Mouse (Mus musculus): ENCODE results near the gene Selenow. TPM values are rescaled to one million over a fixed set of nuclear protein-coding genes. Genes with fewer than 3 reads are reported as not detected.
"Not testable (repeated sequence)": the region's sequence is repeated elsewhere in the genome, so short reads cannot be mapped to it uniquely, and the experiment has no call there.

The Selenow gene
- polyA plus RNA-seq, 1 experiment from 2014 or later: 988 TPM

DNA sequence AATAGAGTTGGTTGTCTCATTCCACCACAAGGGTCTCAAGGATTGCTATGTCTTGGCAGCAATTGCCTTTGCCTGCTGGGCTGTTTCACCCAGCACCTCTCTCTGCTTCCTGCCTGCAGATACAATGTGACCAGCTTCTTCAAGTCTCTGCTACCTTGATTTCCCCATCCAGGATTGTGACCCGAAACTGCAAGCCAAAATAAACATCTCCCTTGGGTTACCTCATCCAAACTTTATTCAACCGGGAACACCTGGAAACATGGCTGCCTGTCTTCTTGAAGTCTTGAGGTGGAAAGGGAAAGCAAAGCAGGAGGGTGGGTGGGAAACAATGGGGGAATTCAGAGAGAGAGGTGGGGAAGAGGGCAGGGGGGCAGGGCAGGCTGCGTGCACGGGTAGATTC, 5.2 kb downstream of the Selenow start:
- Histone ChIP-seq H3K4me2 (replicated peaks; ENCODE audit: low read depth, low read length) (no peak overlapping the region), H3K27ac (ENCODE audit: low read depth, low read length) (no peak overlapping the region), H3K36me3 (ENCODE audit: control insufficient read depth, insufficient read depth, low read length) (peaks cover 5% of the 10 kb centered on the region), H3K9ac (ENCODE audit: low read depth, low read length) (no peak overlapping the region), H3K4me1 (replicated peaks; ENCODE audit: control insufficient read depth, insufficient read depth, low read length) (peaks cover 7% of the 10 kb centered on the region; the same call in 1 of the 2 replicates), H3K9me3 (ENCODE audit: control insufficient read depth, low read length) (no peaks in the 10 kb centered on the region), H3K27me3 (ENCODE audit: control insufficient read depth, insufficient read depth, low read length) (no peaks in the 10 kb centered on the region), H3K4me3 (ENCODE audit: low read depth, low read length) (no peak overlapping the region)
- DNase-seq (ENCODE audit: low spot score) (no peak), ATAC-seq (ENCODE audit: low FRiP score) (no peak)
- WGBS: 94% methylated on average over 4 of the region's 4 CpGs

DNA sequence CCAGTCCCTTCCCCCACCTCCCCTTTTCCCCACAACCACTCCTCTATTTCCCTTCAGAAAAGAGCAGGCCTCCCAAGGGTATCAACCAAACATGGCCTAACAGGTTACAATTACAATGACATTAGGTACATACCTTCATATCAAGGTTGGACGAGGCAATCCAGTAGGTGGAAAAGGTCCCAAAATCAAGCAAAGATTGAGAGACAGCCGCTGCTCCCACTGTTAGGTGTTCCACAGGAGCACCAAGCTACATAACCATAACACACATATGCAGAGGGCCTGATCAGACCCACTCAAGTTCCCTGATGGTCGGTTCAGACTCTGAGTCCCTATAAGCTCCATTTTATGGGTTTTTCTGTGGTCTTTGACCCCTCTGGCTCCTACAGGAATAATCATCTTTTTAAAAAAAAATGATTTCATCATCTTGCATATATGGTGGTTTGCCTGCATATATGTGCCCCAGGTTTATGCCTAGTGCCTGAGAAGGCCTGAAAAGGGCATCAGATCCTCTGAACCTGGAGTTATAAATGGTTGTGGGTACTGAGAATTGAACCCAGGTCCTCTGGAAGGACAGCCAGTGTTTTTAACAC, 6.0 kb downstream of the Selenow start:
- Histone ChIP-seq H3K9me3 (ENCODE audit: control insufficient read depth, low read length) (no peaks in the 10 kb centered on the region), H3K27me3 (ENCODE audit: control insufficient read depth, insufficient read depth, low read length) (no peaks in the 10 kb centered on the region), H3K9ac (ENCODE audit: low read depth, low read length) (no peak overlapping the region), H3K36me3 (ENCODE audit: control insufficient read depth, insufficient read depth, low read length) (peaks cover 5% of the 10 kb centered on the region), H3K4me2 (replicated peaks; ENCODE audit: low read depth, low read length) (no peak overlapping the region), H3K4me1 (replicated peaks; ENCODE audit: control insufficient read depth, insufficient read depth, low read length) (peaks cover 7% of the 10 kb centered on the region; the same call in 1 of the 2 replicates), H3K27ac (ENCODE audit: low read depth, low read length) (no peak overlapping the region), H3K4me3 (ENCODE audit: low read depth, low read length) (no peak overlapping the region)
- 84% methylated on average over 3 of the region's 3 CpGs for WGBS
- DNase-seq (ENCODE audit: low spot score): no peak
- no peak for ATAC-seq (ENCODE audit: low FRiP score)

DNA sequence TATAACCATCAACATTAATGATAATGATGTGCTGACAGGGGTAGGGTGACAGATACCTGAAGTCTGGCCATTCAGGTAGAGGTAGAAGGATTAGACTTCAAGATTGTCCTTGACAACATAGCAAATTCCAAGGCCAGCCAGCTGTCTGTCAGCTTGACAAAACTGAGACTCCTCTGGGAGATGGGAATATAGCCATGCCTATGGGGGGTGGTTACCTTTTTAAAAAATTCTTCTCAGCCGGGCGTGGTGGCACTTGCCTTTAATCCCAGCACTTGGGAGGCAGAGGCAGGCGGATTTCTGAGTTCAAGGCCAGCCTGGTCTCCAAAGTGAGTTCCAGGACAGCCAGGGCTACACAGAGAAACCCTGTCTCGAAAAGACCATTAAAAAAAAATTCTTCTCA, 6.5 kb downstream of the Selenow start:
- H3K27me3 ChIP-seq (ENCODE audit: control insufficient read depth, insufficient read depth, low read length); H3K4me1 ChIP-seq (replicated peaks; ENCODE audit: control insufficient read depth, insufficient read depth, low read length); H3K4me3 ChIP-seq (ENCODE audit: low read depth, low read length); H3K9ac ChIP-seq (ENCODE audit: low read depth, low read length); H3K9me3 ChIP-seq (ENCODE audit: control insufficient read depth, low read length); H3K36me3 ChIP-seq (ENCODE audit: control insufficient read depth, insufficient read depth, low read length); DNase-seq (ENCODE audit: low spot score); H3K27ac ChIP-seq (ENCODE audit: low read depth, low read length); H3K4me2 ChIP-seq (replicated peaks; ENCODE audit: low read depth, low read length); ATAC-seq (ENCODE audit: low FRiP score): not testable (repeated sequence)
- 90% methylated on average over 4 of the region's 4 CpGs for WGBS

DNA sequence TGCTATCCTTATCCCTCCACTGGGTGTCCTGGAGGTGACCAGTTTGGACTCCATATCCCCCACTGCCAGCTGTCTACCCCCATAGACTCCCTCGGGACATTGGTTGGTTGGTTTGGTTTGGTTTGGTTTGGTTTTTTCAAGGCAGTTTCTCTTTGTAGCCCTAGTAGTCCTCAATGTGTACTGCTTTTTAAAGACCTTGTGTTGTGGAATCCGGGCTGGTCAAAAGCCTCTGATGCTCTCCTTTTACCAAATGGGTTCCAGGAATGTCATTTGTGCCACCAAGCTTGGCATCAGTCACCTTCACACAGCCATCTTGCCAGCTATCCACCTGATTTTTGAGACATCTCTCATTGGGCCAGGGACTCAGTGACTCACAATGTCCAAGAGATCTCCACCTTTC, 7.5 kb downstream of the Selenow start:
- Histone ChIP-seq H3K9me3 (ENCODE audit: control insufficient read depth, low read length) (no peaks in the 10 kb centered on the region), H3K27me3 (ENCODE audit: control insufficient read depth, insufficient read depth, low read length) (no peaks in the 10 kb centered on the region), H3K9ac (ENCODE audit: low read depth, low read length) (no peak overlapping the region), H3K4me2 (replicated peaks; ENCODE audit: low read depth, low read length) (no peak overlapping the region), H3K27ac (ENCODE audit: low read depth, low read length) (no peak overlapping the region), H3K4me1 (replicated peaks; ENCODE audit: control insufficient read depth, insufficient read depth, low read length) (no peaks in the 10 kb centered on the region), H3K4me3 (ENCODE audit: low read depth, low read length) (no peak overlapping the region), H3K36me3 (ENCODE audit: control insufficient read depth, insufficient read depth, low read length) (peaks cover 5% of the 10 kb centered on the region)
- no peak for ATAC-seq (ENCODE audit: low FRiP score)
- DNase-seq (ENCODE audit: low spot score): no peak
- 88% methylated on average over 2 of the region's 2 CpGs for WGBS

DNA sequence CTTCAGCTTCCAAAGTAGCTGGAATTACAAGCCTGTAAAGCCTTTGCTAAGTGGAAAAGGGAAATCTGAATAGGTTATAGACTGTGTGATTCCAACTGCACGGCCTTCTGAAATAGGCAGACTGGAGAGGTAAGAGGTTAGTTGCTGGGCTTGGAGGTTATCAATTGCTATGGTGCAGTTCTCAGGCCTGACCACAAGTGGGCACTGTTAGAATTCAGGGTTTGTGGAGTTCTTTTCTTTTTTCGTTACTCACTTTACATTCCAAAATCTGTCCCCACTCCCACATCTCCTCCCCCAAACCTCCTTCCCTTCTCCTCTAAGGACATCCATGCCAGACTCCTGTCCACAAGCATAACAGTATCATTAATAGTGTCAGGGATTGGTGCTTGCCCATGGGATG, 8.0 kb downstream of the Selenow start:
- WGBS: 51% methylated on average over 2 of the region's 2 CpGs
- no peak overlapping the region for H3K4me2 ChIP-seq (replicated peaks; ENCODE audit: low read depth, low read length)
- no peak for ATAC-seq (ENCODE audit: low FRiP score)

DNA sequence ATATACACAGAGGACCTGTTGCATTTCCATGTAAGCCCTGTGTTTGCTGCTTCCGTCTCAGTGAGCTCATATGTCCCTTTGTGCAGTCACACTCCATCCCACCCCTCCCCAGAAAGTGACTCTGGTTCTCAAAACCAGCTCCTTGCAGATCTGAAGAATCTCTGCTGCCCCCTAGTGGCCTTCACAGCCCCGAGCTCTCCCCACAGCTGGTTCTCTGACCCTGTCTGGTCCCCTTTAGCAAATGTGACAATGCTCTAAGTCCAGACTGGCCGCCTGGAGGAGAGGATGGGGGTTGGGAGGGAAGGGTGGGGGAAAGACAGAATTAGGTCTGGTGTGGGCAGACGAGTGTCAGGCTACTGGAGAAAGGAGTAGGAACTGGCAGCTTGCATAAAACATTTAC, 10.0 kb downstream of the Selenow start:
- ATAC-seq (ENCODE audit: low FRiP score): peak; percentile 82
- Histone ChIP-seq H3K4me1 (replicated peaks; ENCODE audit: control insufficient read depth, insufficient read depth, low read length) (no peaks in the 10 kb centered on the region), H3K27me3 (ENCODE audit: control insufficient read depth, insufficient read depth, low read length) (no peaks in the 10 kb centered on the region), H3K4me3 (ENCODE audit: low read depth, low read length) (no peak overlapping the region), H3K36me3 (ENCODE audit: control insufficient read depth, insufficient read depth, low read length) (no peaks in the 10 kb centered on the region), H3K9ac (ENCODE audit: low read depth, low read length) (no peak overlapping the region), H3K4me2 (replicated peaks; ENCODE audit: low read depth, low read length) (no peak overlapping the region), H3K9me3 (ENCODE audit: control insufficient read depth, low read length) (no peaks in the 10 kb centered on the region), H3K27ac (ENCODE audit: low read depth, low read length) (no peak overlapping the region)
- WGBS: 1% methylated on average over 4 of the region's 4 CpGs
- peak; percentile 94 for DNase-seq (ENCODE audit: low spot score)

More for the DNA sequence above, 8.0 kb downstream of the Selenow start:
- H3K4me3 ChIP-seq (ENCODE audit: low read depth, low read length): no peak overlapping the region
- H3K9ac ChIP-seq (ENCODE audit: low read depth, low read length): no peak overlapping the region
- no peaks in the 10 kb centered on the region for H3K4me1 ChIP-seq (replicated peaks; ENCODE audit: control insufficient read depth, insufficient read depth, low read length)
- no peak overlapping the region for H3K27ac ChIP-seq (ENCODE audit: low read depth, low read length)
- H3K36me3 ChIP-seq (ENCODE audit: control insufficient read depth, insufficient read depth, low read length): peaks cover 4% of the 10 kb centered on the region
- no peaks in the 10 kb centered on the region for H3K9me3 ChIP-seq (ENCODE audit: control insufficient read depth, low read length)
- DNase-seq (ENCODE audit: low spot score): peak; percentile 62
- no peaks in the 10 kb centered on the region for H3K27me3 ChIP-seq (ENCODE audit: control insufficient read depth, insufficient read depth, low read length)

DNA sequence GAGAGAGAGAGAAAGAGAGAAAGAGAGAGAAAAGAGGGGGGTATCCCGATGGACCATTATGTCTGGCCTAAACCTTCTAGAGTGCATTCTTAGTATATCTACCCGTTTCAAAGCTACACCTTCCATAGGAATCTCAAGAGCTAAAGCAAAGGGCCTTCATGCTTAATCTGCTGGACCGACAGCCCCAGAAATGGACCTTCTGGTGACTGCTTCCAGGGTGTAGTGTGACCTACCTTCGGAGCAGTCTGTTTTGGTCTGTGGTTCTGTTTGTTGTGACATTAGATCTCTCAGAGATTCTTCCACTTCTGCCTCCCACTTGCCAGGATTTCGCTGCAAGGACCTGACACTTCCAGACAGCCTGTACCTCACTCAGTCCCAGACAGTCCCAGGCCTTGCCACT, 11.7 kb downstream of the Selenow start:
- Histone ChIP-seq H3K4me1 (replicated peaks; ENCODE audit: control insufficient read depth, insufficient read depth, low read length) (no peaks in the 10 kb centered on the region), H3K9me3 (ENCODE audit: control insufficient read depth, low read length) (no peaks in the 10 kb centered on the region), H3K4me2 (replicated peaks; ENCODE audit: low read depth, low read length) (no peak overlapping the region), H3K4me3 (ENCODE audit: low read depth, low read length) (no peak overlapping the region), H3K9ac (ENCODE audit: low read depth, low read length) (no peak overlapping the region), H3K36me3 (ENCODE audit: control insufficient read depth, insufficient read depth, low read length) (no peaks in the 10 kb centered on the region), H3K27ac (ENCODE audit: low read depth, low read length) (no peak overlapping the region), H3K27me3 (ENCODE audit: control insufficient read depth, insufficient read depth, low read length) (no peaks in the 10 kb centered on the region)
- ATAC-seq (ENCODE audit: low FRiP score) (no peak), DNase-seq (ENCODE audit: low spot score) (no peak)
- WGBS: 69% methylated on average over 5 of the region's 5 CpGs

DNA sequence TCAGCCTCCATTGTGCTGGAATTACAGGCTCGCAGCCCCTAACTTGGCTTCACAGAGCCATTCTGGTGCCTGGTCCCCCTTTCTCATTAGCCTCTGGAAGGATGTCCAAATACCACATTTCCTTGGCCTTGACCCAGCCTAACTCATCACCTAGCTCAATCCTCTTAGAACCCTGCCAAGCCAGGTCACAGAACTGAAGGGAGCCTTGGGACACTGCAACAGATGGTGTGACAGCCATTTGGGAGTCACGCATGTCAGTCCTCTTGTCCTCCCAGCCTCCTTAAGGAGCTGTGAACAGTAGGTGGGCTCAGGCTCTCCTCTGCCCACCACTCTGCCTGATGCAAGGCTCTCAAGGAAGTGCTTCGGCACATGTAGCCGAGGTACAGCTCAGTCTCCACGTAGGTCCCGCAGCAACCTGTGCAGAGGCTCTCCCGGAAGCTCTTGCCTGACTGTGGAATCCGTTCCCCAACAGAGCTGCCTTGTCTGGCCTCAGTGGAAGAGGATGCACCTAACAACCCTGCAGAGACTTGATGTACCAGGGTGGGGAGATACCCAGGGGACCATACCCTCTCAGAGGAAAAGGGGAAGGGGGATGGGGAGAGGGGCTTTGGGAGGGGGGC, 14.1 kb downstream of the Selenow start:
- Histone ChIP-seq H3K27me3 (ENCODE audit: control insufficient read depth, insufficient read depth, low read length) (no peaks in the 10 kb centered on the region), H3K9ac (ENCODE audit: low read depth, low read length) (no peak overlapping the region), H3K9me3 (ENCODE audit: control insufficient read depth, low read length) (no peaks in the 10 kb centered on the region), H3K4me3 (ENCODE audit: low read depth, low read length) (no peak overlapping the region), H3K36me3 (ENCODE audit: control insufficient read depth, insufficient read depth, low read length) (no peaks in the 10 kb centered on the region), H3K27ac (ENCODE audit: low read depth, low read length) (no peak overlapping the region), H3K4me2 (replicated peaks; ENCODE audit: low read depth, low read length) (no peak overlapping the region), H3K4me1 (replicated peaks; ENCODE audit: control insufficient read depth, insufficient read depth, low read length) (no peaks in the 10 kb centered on the region)
- ATAC-seq (ENCODE audit: low FRiP score) (no peak), DNase-seq (ENCODE audit: low spot score) (no peak)
- 76% methylated on average over 8 of the region's 8 CpGs for WGBS

DNA sequence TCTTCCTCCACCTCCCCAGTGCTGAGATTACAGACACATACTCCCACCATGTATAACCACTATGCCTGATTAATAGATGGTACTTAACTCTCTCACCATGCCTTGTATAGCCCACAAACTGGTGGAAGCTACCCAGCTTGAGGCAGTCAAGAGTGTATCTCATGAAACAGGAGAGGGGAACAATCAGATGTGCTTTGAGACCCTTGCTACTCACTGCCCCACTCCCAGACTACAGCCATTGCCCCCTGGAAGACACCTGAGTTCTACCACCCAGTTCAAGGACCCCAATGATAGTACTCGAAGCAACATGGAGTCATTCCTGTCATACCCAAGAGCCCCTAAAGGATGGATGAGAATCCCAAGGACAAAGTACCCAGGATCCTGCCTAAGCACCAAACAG, 15.6 kb downstream of the Selenow start:
- H3K36me3 ChIP-seq (ENCODE audit: control insufficient read depth, insufficient read depth, low read length): no peaks in the 10 kb centered on the region
- H3K9me3 ChIP-seq (ENCODE audit: control insufficient read depth, low read length): no peaks in the 10 kb centered on the region
- H3K4me3 ChIP-seq (ENCODE audit: low read depth, low read length): no peak overlapping the region
- no peak for DNase-seq (ENCODE audit: low spot score)
- H3K4me1 ChIP-seq (replicated peaks; ENCODE audit: control insufficient read depth, insufficient read depth, low read length): no peaks in the 10 kb centered on the region
- no peak overlapping the region for H3K4me2 ChIP-seq (replicated peaks; ENCODE audit: low read depth, low read length)
- ATAC-seq (ENCODE audit: low FRiP score): no peak
- WGBS: 88% methylated on average over 1 of the region's 1 CpGs
- H3K27me3 ChIP-seq (ENCODE audit: control insufficient read depth, insufficient read depth, low read length): no peaks in the 10 kb centered on the region
- no peak overlapping the region for H3K9ac ChIP-seq (ENCODE audit: low read depth, low read length)
- no peak overlapping the region for H3K27ac ChIP-seq (ENCODE audit: low read depth, low read length)
